Mouse (Mus musculus) lung, postnatal 25 days (tissue): Measurements from ENCODE around the gene Cyp4f13.
A peak's percentile ranks its signal among the peaks of the same experiment; 100 is the strongest.

Experiments
- DNase-seq: peaks from one replicate; pipeline ENCODE4 v3.0.0; 2022; ENCODE audit warnings: low spot score

Gene Cyp4f13

DNA sequence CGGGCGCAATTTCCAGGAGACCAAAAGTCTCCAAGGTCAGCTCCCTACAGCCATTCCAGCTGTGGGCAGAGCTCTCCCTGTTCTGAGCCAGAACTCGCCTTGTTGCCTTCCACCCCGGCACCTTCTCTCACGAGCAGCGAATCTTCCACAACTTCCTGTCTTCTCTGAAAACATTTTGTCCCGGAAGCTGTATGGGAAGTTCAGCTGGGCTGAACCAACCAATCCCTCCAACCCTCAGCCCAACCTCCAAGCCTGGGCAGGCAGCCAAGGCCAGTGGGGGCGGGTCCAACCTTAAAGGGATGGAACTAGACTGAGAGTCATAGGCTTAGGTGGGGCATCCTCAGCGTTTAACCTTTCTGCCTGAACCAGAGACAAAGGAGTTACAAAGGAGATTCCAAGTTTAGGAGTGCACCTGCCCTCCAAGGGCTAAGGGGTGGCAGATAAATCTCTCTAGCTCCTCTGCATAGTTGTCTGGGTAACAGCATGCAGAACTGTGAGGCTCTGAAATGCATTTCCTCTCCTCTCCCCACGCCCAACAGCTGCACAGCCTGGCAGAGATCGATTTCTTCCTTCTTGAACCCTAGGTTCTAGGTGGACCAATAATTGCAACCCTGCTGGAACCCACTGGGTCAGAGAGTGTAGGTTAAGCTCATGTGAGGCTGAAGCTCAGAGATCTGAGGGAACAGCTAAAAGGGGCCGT lies at the start of gene Cyp4f13:
TSS of gene Cyp4f13 (minus strand) at position 188 of the 700 bp plus-strand sequence.
- peak; percentile 99 for DNase-seq

DNA sequence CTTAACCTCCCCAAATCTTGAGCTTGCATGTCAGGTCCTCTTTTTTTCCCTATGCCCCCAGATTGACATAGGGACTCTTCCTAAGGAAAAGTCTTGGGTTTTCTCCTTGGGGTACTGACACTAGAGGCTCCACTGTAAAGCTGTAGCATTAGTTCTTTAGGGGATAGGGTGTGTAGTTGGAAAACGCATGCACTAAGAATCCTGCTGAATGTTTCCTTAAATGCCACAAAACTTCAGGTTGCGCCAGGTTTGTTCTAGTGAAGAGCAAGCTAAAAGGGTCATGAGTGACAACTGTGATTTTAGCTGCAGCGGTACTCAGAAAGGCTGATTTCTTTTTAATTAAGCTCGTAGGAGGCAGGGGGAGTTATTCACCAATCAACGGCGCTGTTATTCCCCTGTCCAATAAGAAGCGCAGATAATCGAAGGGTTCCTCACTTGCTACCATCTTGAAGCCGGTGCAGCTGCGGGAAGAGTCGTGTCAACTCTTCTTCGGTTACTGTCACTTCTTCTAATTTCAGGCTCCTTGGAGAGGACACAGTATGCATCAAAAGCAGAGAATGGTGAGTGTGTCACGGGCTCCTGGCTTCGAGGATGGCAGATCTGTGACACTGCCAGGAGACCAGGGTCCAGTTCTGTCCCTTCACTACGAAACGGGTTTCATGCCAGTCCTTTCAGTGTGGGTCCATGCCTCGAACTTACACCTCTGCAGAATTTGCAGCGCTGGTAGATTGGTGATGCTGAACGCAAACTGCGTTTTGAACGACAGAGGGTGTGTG lies 45.7 kb upstream of the Cyp4f13 start, which contains the start of gene Zfp952:
TSS of gene Zfp952 (plus strand) at position 431 of the 776 bp plus-strand sequence.
- peak; percentile 91 for DNase-seq

DNA sequence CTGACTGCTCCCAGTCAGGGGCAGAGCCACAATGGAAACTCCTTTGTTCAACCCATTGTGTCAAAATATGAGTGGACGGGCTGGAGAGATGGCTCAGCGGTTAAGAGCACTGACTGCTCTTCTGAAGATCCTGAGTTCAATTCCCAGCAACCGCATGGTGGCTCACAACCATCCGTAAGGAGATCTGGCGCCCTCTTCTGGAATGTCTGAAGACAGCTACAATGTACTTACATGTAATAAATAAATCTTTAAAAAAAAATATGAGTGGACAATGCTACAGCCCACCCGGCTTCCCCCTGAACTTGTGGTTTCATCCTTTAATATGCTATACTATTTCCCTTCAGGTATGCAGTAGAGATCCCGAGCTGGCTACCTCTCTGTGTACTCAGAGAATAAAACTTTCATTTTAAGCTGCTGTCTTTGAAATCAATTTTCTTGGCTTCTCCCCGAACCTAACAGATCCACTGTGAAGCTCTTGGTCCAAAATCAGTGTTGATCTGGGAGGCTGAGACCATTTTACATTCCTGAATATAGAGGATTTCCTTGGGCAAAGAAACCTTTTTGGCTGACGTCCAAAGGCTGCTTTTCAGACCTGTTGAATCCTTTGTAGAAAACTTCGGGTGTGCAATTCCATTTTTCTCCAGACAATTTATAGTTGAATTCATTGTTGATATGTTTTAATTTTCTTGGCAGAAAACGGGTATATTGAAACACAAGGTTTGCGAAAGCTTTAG lies 44.9 kb upstream of the Cyp4f13 start:
- peak; percentile 22 for DNase-seq

DNA sequence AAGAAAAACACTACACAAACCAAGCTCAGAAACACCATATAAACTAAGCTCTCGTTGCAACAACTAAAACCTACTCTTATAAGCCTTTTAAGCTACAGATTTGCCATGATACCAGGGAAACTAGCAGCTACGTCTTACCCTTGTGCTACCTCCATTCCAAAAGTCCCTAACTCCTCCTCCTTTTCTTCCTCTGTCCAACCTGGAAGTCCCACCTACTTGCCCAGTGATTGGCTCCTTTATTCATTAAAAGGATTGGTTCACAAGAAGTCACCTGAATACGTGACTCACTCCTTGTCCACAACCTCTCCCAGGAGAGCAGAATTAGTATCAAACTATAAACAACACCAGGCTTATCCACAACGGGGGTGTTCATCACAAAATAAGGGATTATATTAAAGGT lies 39.1 kb upstream of the Cyp4f13 start:
- DNase-seq = no peak

DNA sequence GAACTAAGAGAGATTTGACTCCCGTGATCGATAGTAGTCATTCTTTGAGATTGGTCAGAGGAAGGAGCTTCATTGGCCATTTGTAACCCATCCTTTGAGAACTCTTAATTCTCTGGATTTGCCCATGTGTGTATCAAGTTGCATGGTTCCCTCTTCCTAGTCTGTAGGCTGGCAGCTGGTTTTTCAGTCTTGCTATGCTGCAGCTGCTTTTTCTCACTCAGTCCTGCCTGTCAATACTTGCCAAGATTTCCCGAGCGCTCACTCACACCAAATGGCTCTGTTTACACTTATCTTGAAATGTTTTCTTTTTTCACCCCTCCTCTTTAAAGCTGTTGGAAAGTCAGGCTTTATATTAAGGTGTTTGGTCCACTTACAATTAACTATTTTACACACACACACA lies 34.2 kb upstream of the Cyp4f13 start:
- DNase-seq = no peak

DNA sequence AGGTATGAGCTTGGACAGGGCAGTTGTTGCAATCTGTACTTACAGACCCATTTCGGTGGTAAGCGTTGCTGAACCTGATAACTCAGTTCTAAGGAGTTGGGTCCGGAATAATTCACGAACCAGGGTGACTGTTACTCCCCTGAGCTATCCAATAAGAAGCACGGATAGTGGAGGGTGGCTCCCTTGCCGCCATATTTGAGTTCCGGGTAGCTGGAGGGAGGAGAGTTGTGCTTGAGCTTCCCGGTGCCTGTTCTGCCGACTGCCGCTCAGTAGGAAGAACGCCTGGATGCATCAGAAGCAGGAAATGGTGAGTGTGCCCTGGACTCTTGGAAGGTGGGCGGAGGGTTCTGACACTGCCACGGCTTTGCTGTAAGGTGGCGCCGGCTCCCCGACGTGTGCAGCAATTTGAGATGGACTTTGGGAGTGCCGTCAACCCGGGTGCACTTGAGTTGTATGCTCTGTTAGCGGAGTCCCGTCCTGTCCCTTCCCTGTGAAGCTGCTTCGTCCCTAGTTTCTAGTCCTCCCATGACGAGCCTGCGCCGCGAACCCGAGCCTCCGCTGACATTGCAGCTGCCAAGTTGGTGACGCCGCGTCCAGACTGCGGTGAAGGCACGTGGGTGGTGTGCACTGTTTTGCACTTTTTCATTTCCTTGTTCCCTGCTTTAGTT lies 18.6 kb upstream of the Cyp4f13 start, which contains the start of gene Zfp472:
TSS of gene Zfp472 (plus strand) at position 192 of the 668 bp plus-strand sequence.
- peak; percentile 95 for DNase-seq

DNA sequence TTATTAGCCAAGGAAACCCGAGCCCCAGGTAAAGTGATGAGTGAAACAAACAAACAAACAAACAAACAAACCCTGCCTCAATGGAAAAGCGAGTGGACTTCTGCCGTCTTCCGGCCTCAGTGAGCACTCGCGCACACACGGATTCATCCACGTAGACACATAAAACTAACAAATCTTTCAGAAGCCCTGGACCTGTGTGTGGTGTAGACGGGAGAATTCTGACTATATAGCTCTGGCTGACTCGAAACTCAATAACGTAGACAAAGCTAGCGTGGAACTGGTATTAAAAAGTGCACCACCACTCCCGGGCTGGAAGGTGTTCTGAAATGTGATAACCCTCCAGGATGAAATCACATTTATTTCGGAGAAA lies 18.0 kb upstream of the Cyp4f13 start:
- DNase-seq = no peak

DNA sequence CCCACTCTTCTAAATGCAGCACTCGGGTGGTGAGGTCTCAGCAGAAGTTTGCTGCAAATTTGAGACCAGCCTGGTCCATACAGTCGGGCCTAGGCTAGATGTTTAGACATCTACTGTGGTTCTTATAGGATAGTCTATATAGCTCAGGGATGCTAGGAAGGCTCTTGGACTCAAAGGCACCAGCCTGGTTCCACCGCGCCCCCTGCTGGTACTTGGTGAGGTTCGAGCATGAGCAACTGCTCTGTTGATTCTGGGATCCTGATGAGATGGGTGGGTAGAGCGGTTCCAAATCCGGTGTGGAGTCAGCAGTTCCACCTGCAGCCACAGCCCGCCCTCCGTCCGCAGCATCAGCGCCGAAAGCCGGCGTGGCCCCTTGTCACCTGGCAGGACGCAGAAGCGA lies 4.2 kb upstream of the Cyp4f13 start:
- DNase-seq = peak; percentile 77

DNA sequence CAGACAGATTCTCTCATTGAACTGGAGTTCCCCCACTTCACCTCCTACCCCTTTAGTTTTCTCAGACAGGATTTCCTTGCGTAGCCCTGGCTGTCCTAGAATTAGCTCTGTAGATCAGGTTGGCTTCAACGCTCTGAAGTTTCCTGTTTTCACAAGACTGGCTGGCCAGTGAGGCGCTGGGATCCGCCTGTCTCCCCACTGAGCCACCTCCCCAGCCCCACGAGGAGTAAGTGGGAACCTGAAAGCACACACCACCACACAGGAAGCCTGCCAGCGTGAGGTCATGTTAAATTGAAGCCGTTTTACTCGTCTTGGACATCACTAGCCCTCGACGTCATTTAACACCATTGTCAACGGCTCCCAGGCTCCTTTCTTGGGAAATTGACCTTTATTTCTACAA lies 3.8 kb upstream of the Cyp4f13 start:
- no peak for DNase-seq

DNA sequence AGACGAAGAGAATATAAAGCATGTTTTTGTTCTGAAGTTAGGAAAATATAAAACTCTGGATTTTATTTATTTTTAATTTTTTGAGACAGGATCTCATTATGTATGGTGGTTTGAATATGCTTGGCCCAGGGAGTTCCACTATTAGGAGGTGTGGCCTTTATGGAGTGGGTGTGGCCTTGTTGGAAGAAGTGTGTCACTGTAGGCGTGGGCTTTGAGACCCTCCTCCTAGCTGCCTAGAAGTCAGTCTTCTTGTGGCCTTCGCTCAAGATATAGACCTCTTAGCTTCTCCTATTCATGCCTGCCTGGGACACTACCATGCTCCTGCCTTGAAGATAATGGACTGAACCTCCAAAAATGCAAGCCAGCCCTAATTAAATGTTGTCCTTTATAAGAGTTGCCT lies 2.9 kb upstream of the Cyp4f13 start:
- DNase-seq = no peak

DNA sequence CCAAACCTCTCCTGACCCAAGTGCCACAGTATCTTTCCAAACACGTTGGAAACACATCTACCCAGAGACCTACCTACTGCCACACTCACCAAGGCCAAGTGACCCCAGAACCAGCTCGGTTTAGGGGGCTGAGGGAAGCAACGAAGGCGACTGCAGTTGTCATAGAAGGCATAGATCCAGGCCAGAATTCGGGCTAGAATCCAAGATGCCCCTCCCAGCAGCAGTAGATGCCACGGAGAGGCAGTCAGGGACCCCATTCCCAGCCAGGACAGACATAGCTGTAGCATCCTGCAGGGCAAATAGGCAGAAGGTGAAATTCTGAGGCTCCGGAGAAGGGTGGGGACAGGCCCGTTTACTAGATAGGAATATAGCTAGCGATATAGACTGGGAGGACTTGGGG lies 486 bp downstream of the Cyp4f13 start:
- DNase-seq = peak; percentile 12

DNA sequence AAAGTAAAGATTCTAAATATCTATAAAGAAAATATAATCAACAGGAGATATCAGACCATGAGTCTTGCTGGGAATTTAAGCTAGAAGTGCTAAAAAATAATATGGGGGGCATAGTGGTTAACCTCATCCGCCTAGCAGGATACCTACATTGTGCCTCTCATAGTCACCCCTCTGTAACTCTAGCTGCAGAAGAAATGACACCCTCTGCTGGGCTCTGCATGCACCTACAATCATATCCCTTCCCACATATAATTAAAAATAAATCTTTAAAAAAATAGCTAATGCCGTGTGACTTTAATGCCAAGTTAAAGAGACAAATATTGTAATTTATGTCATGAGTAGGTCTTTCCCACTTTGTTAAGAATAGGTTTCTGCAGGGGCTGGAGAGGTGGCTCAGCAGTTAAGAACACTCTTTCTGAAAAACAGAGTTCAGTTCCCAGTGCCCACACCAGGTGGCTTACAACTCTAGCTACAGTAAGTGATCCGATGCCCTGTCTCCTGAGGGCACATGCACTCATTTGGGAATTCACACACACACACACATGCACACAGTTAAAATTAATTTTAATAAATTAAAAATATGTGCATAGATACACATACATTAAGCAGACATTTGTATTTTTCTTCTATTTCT lies 2.7 kb downstream of the Cyp4f13 start:
- no peak for DNase-seq

DNA sequence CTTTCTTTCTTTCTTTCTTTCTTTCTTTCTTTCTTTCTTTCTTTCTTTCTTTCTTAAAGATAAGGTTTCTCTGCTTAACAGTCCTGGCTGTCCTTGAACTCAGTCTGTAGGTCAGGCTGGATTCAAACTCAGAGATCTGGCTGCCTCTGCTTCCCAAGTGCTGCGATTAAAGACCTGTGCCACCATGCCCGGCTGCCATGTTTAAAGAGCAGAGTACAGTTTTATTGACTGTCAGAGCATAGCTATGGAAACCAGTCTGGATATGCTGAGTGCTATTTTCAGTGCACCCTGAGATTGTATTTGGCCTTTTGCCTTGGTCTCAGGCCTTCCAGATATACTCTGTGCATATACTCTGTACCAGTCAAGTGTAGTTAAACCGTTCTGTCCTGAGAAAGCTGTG lies 3.5 kb downstream of the Cyp4f13 start:
- DNase-seq = no peak

DNA sequence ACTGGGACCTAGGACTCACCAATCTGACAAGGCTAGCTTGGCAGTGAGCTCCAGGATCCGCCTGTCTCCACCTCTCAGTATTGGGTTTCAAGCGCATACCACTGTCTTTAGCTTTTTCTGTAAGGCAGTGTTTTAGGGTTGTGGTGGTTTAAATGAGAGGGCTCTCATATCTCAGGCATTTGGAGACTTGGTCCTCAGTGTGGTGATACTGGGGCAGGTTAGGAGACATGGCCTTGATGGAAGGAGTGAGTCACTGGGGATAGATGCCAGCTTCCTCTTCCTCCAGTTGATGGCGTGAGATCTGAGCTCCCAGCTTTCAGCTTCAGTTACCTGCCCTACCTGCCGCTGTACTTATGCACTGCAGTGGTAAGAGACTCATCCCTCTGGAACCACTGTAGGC lies 7.4 kb downstream of the Cyp4f13 start:
- no peak for DNase-seq

DNA sequence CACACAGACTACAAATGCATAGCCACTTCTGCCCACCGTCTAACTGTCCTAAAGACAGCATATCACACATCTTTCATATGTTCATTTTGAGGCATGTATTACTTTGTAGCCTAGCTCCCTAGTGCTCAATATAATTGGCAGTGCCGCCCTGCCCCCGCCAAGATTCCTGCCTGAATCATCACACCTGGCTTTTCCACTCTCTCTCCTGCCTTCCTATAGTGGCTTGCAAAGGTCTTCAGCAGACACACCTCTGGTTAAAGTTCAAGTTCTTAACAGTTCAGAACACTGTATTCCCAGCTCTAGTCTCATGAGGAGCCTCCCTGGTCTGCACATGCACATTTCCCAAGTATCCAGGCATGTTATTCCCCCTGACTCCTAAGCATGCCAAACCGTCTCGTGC lies 19.4 kb downstream of the Cyp4f13 start:
- DNase-seq = no peak

DNA sequence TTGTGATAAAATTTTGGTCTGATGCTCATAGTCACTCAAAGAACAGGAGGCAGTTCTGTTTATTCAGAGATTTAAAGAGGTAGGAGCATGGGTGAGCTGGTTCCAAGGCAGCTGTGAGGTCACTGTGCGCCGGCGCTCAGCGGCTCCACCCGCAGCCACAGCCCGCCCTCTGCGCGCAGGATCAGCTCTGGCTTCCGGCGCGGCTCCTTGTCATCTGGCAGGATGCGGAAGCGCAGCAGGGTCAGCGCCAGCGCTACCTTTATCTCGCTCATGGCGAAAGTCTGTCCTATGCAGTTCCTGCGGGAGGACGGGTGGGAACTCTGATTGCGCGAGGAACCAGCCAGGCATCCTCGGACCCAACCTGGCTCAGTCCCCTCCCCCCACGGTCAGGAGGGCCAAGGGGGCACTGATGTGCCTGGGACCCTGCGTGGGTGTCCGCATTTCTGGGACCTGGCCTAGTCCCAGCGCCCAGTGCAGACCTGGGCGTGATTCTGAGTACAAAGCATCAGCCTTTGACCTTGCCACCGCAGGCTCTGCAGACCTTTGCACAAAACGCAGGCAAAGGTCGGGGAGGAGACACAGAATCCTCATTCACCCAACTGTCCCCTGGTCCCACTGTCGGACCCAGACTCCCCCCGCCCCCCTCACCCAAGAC lies 22.4 kb downstream of the Cyp4f13 start:
- DNase-seq = peak; percentile 71

DNA sequence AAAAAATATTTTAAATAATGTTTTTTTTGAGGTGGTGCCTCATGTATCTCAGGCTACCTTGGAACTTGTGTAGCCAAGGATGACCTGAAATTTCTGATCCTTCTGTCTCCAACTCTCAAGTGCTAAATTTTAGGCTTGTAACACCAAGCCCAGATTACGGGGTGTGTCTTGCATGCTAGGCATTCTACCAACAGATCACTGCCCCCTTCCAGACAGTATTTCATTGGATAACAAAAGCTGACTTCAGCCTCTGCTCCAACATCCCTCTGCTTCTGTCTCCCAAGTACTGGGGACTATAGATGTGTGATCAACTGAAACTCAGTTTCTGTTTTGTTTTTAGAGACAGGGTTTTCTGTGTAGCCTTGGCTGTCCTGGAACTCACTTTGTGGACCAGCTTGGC lies 23.5 kb downstream of the Cyp4f13 start:
- no peak for DNase-seq

DNA sequence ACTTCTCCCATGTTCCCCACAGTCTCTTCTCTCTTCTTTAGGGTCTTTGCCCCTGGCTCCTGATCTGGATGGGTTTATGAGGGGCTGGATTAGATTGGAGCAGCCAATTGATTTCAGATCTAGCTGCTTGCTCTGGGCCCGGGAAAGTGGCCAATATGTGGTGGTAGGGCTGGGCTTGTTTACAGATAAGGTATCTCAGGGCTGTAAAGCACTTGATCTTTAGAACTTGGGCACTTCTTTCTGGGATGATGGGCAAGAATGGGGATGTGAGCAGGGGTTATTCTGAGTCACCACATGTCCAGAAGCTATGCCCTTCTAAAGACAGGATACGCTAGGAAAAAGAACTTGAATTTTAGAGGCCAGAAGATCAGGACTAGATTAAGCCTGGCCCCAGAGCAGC lies 28.1 kb downstream of the Cyp4f13 start:
- DNase-seq = no peak

DNA sequence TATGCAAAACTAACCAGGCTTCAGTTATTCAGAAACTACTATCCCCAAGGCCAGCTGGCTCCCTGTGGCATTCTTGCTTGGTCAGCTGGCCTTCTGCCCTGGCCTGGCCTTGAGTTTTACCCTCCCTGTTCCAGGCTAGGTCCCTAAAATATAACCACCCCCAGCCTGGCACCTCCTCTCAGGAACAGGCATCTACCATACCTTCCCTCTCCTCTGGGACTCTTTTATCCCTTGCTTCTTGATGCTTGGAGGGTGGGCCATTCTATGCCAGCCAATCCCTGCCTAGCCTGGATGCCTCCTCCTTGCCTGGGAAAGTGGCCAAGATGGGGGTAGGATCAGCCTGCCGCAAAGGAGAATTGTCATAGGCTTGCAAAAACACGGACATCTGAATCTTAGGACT lies 30.1 kb downstream of the Cyp4f13 start, which contains the start of gene Cyp4f14:
TSS of gene Cyp4f14 (minus strand) at position 212 of the 400 bp plus-strand sequence.
- DNase-seq = no peak

DNA sequence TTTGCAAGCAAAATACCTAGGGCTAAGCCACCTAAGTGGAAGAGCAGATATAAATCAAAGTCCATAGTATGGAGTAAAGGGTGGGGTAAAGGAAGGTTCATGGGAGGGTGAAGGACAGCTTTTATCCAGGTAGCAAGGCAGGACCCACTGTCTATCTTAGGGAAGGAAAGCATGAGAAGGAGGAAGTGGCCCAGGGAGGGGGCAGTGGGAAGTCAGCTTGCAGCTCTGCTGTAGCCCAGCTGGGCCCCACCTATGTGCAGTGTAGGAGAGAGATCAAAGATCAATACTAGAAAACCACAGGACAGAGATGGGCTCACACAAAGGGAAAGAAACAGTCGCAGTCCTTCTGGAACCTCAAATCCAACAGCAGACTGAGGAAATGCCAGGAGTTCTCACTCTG lies 31.1 kb downstream of the Cyp4f13 start:
- DNase-seq = no peak

DNA sequence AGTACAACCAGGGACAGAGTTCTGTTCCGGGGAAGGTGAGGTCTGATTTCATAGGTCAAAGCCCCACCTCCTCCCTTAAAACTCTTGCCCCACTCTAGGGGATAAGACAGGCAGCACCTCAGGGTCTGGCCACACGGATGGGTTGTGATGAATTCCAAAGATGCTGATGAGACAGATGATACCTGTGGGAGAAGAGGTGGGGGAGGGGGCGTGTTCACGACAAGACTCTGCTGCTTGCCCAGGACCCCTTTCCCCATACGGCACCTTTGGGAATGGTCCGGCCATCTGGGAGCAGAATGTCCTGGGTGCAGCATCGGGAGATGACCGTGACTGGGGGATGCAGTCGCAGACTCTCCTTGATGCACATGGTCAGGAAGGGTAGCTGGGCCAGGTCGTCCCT lies 41.0 kb downstream of the Cyp4f13 start:
- no peak for DNase-seq
